Mouse (Mus musculus): ENCODE data around the gene Sdk1. TPM values are rescaled to one million over a fixed set of nuclear protein-coding genes. Genes with fewer than 3 reads are reported as not detected.

The Sdk1 gene
- polyA plus RNA-seq, 1 experiment from 2014 or later: 1.0 TPM

GRCm38 (mm10) chr5:142215981-142216380 lies 974.7 kb downstream of the Sdk1 start:
- no peak overlapping the region for H3K27ac ChIP-seq (ENCODE audit: low read depth)
- H3K4me2 ChIP-seq: no peak overlapping the region
- no peak overlapping the region for H3K4me3 ChIP-seq (ENCODE audit: low read depth, low read length)
- H3K36me3 ChIP-seq (ENCODE audit: insufficient read depth): no peaks in the 10 kb centered on the region
- ATAC-seq (ENCODE audit: insufficient read depth) (peak; percentile 68), DNase-seq (peak; percentile 66)
- H3K9ac ChIP-seq: no peak overlapping the region
- no peak for TF ChIP-seq CTCF (IDR thresholded peaks at IDR 0.05; ENCODE audit: low read depth)
- no peaks in the 10 kb centered on the region for H3K4me1 ChIP-seq (ENCODE audit: insufficient read depth)
- no peaks in the 10 kb centered on the region for H3K9me3 ChIP-seq (ENCODE audit: low read depth, low read length)
- no peaks in the 10 kb centered on the region for H3K27me3 ChIP-seq (ENCODE audit: insufficient read depth, low read length)
- 61% methylated on average over 5 of the region's 5 CpGs for WGBS

DNA sequence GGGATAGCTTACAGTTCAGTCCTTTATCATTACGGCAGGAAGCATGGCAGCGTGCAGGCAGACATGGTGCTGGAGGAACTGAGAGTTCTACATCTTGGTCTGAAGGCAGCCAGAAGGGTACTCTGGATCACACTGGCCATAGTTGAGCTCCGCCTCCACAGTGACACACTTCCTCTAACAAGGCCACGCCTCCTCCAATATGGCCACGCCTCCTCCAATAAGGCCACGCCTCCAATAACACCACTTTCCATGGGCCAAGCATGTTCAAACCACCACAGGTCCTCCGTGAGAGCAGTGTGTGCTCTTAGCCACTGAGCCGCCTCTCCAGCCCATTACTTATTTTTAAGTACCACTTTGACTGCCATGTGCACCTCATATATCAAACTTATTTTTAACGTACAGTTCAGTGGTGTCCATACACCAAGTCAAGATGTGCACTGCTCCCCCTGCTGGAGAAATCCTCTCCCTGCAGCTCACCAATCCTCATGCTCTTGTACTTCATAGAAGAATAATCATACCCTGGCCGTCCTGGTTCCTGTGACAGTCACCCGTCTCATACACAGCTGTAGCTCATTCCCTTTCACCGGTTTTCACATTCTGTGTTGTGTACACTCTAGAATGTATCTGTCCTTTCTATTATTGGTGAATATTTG lies 979.7 kb downstream of the Sdk1 start:
- Histone ChIP-seq H3K27me3 (ENCODE audit: insufficient read depth, low read length) (no peaks in the 10 kb centered on the region), H3K4me3 (ENCODE audit: low read depth, low read length) (no peak overlapping the region), H3K4me2 (no peak overlapping the region), H3K36me3 (ENCODE audit: insufficient read depth) (no peaks in the 10 kb centered on the region), H3K27ac (ENCODE audit: low read depth) (no peak overlapping the region), H3K9ac (no peak overlapping the region), H3K4me1 (ENCODE audit: insufficient read depth) (no peaks in the 10 kb centered on the region), H3K9me3 (ENCODE audit: low read depth, low read length) (no peaks in the 10 kb centered on the region)
- TF ChIP-seq CTCF (IDR thresholded peaks at IDR 0.05; ENCODE audit: low read depth): peak; percentile 55
- DNase-seq (peak; percentile 34), ATAC-seq (ENCODE audit: insufficient read depth) (no peak)
- 87% methylated on average over 12 of the region's 12 CpGs for WGBS

- DNase-seq (no peak), ATAC-seq (ENCODE audit: insufficient read depth) (no peak)
- Histone ChIP-seq H3K9me3 (ENCODE audit: low read depth, low read length) (no peaks in the 10 kb centered on the region), H3K27me3 (ENCODE audit: insufficient read depth, low read length) (no peaks in the 10 kb centered on the region), H3K27ac (ENCODE audit: low read depth) (no peak overlapping the region), H3K4me2 (no peak overlapping the region), H3K9ac (no peak overlapping the region), H3K4me1 (ENCODE audit: insufficient read depth) (no peaks in the 10 kb centered on the region), H3K36me3 (ENCODE audit: insufficient read depth) (no peaks in the 10 kb centered on the region), H3K4me3 (ENCODE audit: low read depth, low read length) (no peak overlapping the region)
- no peak for TF ChIP-seq CTCF (IDR thresholded peaks at IDR 0.05; ENCODE audit: low read depth)
- WGBS: 81% methylated on average over 18 of the region's 18 CpGs
Observed at GRCm38 (mm10) chr5:142228957-142229810, 987.9 kb downstream of the Sdk1 start.

GRCm38 (mm10) chr5:142229811-142230205 lies 988.5 kb downstream of the Sdk1 start:
- no peak for TF ChIP-seq CTCF (IDR thresholded peaks at IDR 0.05; ENCODE audit: low read depth)
- H3K4me1 ChIP-seq (ENCODE audit: insufficient read depth): no peaks in the 10 kb centered on the region
- no peaks in the 10 kb centered on the region for H3K9me3 ChIP-seq (ENCODE audit: low read depth, low read length)
- no peak overlapping the region for H3K9ac ChIP-seq
- no peak overlapping the region for H3K4me2 ChIP-seq
- no peak for ATAC-seq (ENCODE audit: insufficient read depth)
- no peaks in the 10 kb centered on the region for H3K36me3 ChIP-seq (ENCODE audit: insufficient read depth)
- no peaks in the 10 kb centered on the region for H3K27me3 ChIP-seq (ENCODE audit: insufficient read depth, low read length)
- WGBS: 86% methylated on average over 8 of the region's 8 CpGs
- DNase-seq: no peak
- no peak overlapping the region for H3K4me3 ChIP-seq (ENCODE audit: low read depth, low read length)
- no peak overlapping the region for H3K27ac ChIP-seq (ENCODE audit: low read depth)

DNA sequence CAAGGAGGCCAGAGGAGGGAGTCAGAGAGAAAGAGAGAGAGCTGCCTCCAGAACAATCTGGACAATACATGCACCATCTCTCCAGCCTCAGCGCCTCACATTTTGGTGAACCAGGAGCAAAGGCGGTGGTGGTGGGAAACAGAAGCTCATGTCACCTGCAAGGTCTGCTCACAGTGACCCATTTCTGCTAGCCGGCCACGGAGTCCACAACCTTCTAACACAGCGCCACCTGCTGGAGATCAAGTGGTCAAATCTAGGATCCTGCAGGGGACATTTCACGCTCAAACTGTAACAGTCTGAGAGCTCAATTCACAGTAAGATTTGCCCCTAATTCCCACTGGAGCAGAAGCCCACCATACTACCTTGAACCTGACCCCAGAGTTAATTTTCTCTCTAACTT lies 999.0 kb downstream of the Sdk1 start:
- no peak; the same call in 1 of the 2 replicates for TF ChIP-seq CTCF (IDR thresholded peaks at IDR 0.05; ENCODE audit: low read depth)
- Histone ChIP-seq H3K36me3 (ENCODE audit: insufficient read depth) (no peaks in the 10 kb centered on the region), H3K27me3 (ENCODE audit: insufficient read depth, low read length) (no peaks in the 10 kb centered on the region), H3K4me1 (ENCODE audit: insufficient read depth) (no peaks in the 10 kb centered on the region), H3K4me2 (no peak overlapping the region), H3K9me3 (ENCODE audit: low read depth, low read length) (0 out of 2 replicates have a peak, but pooled peaks cover 4% of the 10 kb centered on the region), H3K27ac (ENCODE audit: low read depth) (no peak overlapping the region), H3K4me3 (ENCODE audit: low read depth, low read length) (no peak overlapping the region), H3K9ac (no peak overlapping the region)
- WGBS: 90% methylated on average over 6 of the region's 6 CpGs
- ATAC-seq (ENCODE audit: insufficient read depth): no peak
- no peak for DNase-seq

DNA sequence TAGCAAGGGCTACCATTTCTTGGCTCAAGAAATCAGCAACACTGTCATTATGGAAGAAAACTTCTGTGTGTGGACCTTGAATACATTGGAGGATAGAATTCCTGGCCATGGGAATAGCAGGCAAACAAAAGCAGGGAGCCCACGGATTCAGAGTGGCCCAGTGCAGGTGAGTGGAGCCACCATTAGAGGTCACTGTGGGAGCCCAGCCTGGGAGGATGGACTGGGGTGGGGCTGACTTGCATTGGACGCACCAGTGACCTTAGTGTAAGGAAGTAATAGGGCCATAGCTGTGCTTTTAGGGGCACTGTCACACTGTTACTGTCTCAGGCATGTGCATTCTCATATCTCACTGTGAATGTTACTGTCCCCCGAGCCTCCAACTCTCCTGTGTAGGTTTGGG lies 1001.3 kb downstream of the Sdk1 start:
- Histone ChIP-seq H3K27ac (ENCODE audit: low read depth) (no peak overlapping the region), H3K36me3 (ENCODE audit: insufficient read depth) (no peaks in the 10 kb centered on the region), H3K9me3 (ENCODE audit: low read depth, low read length) (0 out of 2 replicates have a peak, but pooled peaks cover 4% of the 10 kb centered on the region), H3K4me3 (ENCODE audit: low read depth, low read length) (no peak overlapping the region), H3K4me2 (no peak overlapping the region), H3K27me3 (ENCODE audit: insufficient read depth, low read length) (no peaks in the 10 kb centered on the region), H3K4me1 (ENCODE audit: insufficient read depth) (no peaks in the 10 kb centered on the region), H3K9ac (no peak overlapping the region)
- ATAC-seq (ENCODE audit: insufficient read depth): no peak
- TF ChIP-seq CTCF (IDR thresholded peaks at IDR 0.05; ENCODE audit: low read depth): 0 out of 2 replicates have a peak, but pooled peaks have one; percentile 11
- DNase-seq: no peak
- WGBS: 38% methylated on average over 3 of the region's 3 CpGs

- H3K9ac ChIP-seq: no peak overlapping the region
- H3K4me3 ChIP-seq (ENCODE audit: low read depth, low read length): no peak overlapping the region
- H3K36me3 ChIP-seq (ENCODE audit: insufficient read depth): no peaks in the 10 kb centered on the region
- no peak overlapping the region for H3K4me2 ChIP-seq
- no peaks in the 10 kb centered on the region for H3K4me1 ChIP-seq (ENCODE audit: insufficient read depth)
- WGBS: 72% methylated on average over 2 of the region's 2 CpGs
- TF ChIP-seq CTCF (IDR thresholded peaks at IDR 0.05; ENCODE audit: low read depth): no peak
- H3K27ac ChIP-seq (ENCODE audit: low read depth): no peak overlapping the region
- no peaks in the 10 kb centered on the region for H3K27me3 ChIP-seq (ENCODE audit: insufficient read depth, low read length)
- DNase-seq (no peak), ATAC-seq (ENCODE audit: insufficient read depth) (no peak)
- 0 out of 2 replicates have a peak, but pooled peaks cover 4% of the 10 kb centered on the region for H3K9me3 ChIP-seq (ENCODE audit: low read depth, low read length)
Observed at GRCm38 (mm10) chr5:142243069-142243468, 1001.8 kb downstream of the Sdk1 start.
